Mouse (Mus musculus): Measurements from ENCODE around the gene Xrra1.

GRCm38 (mm10) chr7:99810814-99811213, 48.1 kb upstream of the Xrra1 start:
- TF ChIP-seq CTCF (IDR thresholded peaks at IDR 0.05; ENCODE audit: insufficient read depth, low read length) (no peak), POLR2A (IDR thresholded peaks at IDR 0.05; ENCODE audit: borderline replicate concordance, extremely low read depth, low read depth, low read length) (no peak)

Measured in lung, adult 2 months (tissue).